Mouse (Mus musculus) urinary bladder, postnatal 4 days (tissue): Measurements from ENCODE around the gene Olfr155.
A peak's percentile ranks its signal among the peaks of the same experiment; 100 is the strongest.

ENCODE experiments used
- DNase-seq, 2 experiments: peaks; one replicate each; pipeline ENCODE4 v3.0.0; 2021 to 2022; ENCODE audit warnings: low spot score in 2 of 2

Olfr155 gene

GRCm38 (mm10) chr4:43851265-43851664, at the start of gene Olfr155:
Gene Olfr155 (plus strand): TSS chr4:43851565.
- DNase-seq, result no peak

- DNase-seq, result no peak
Observed at GRCm38 (mm10) chr4:43822896-43823550, 28.3 kb upstream of the Olfr155 start.

- DNase-seq, result peak in 1 of 2 experiments; percentile 22
Observed at GRCm38 (mm10) chr4:43823845-43824337, 27.5 kb upstream of the Olfr155 start, which contains the start of gene Olfr156. Gene Olfr156 (minus strand): TSS chr4:43823895.

GRCm38 (mm10) chr4:43828806-43829205, 22.6 kb upstream of the Olfr155 start:
- DNase-seq, result no peak

- DNase-seq, result peak in 1 of 2 experiments; percentile 55
Observed at GRCm38 (mm10) chr4:43832031-43832430, 19.3 kb upstream of the Olfr155 start.

GRCm38 (mm10) chr4:43833752-43834151, 17.6 kb upstream of the Olfr155 start:
- DNase-seq, result peak in 1 of 2 experiments; percentile 34

- DNase-seq, result peak in 1 of 2 experiments; percentile 13
Observed at GRCm38 (mm10) chr4:43834749-43835148, 16.6 kb upstream of the Olfr155 start.

- peak in 1 of 2 experiments; percentile 40 for DNase-seq
Observed at GRCm38 (mm10) chr4:43838326-43838725, 13.0 kb upstream of the Olfr155 start.

GRCm38 (mm10) chr4:43840101-43840500, 11.3 kb upstream of the Olfr155 start, which contains the start of gene Olfr157:
Gene Olfr157 (minus strand): TSS chr4:43840201.
- DNase-seq, result no peak

- DNase-seq, result no peak
Observed at GRCm38 (mm10) chr4:43854101-43854500, 2.7 kb downstream of the Olfr155 start.

- DNase-seq, result no peak
Observed at GRCm38 (mm10) chr4:43859886-43860285, 8.5 kb downstream of the Olfr155 start.

- DNase-seq, result peak; percentile 35 to 71
Observed at GRCm38 (mm10) chr4:43860744-43861519, 9.6 kb downstream of the Olfr155 start.

GRCm38 (mm10) chr4:43863298-43863697, 11.9 kb downstream of the Olfr155 start:
- no peak for DNase-seq

GRCm38 (mm10) chr4:43869821-43870220, 18.5 kb downstream of the Olfr155 start:
- DNase-seq, result no peak

GRCm38 (mm10) chr4:43874501-43874900, 23.1 kb downstream of the Olfr155 start:
- no peak for DNase-seq

GRCm38 (mm10) chr4:43875160-43875918, 24.0 kb downstream of the Olfr155 start, which contains the start of gene Reck:
Gene Reck (plus strand): TSS chr4:43875530.
- DNase-seq, result peak; percentile 82 to 88

- DNase-seq, result no peak
Observed at GRCm38 (mm10) chr4:43875919-43876411, 24.6 kb downstream of the Olfr155 start.

- DNase-seq, result no peak
Observed at GRCm38 (mm10) chr4:43877230-43877629, 25.9 kb downstream of the Olfr155 start.

GRCm38 (mm10) chr4:43878121-43878776, 26.9 kb downstream of the Olfr155 start:
- no peak for DNase-seq

GRCm38 (mm10) chr4:43879566-43879965, 28.2 kb downstream of the Olfr155 start:
- DNase-seq, result no peak

- DNase-seq, result no peak
Observed at GRCm38 (mm10) chr4:43884196-43884595, 32.8 kb downstream of the Olfr155 start.
